Mouse (Mus musculus) erythroblast, adult 5-6 weeks (primary cell): ENCODE results near the gene Ildr2. TPM values are rescaled to one million over a fixed set of nuclear protein-coding genes. Genes with fewer than 3 reads are reported as not detected.

Source experiments
- ATAC-seq: replicated peaks from 2 replicates; pipeline ENCODE4 v1.8.0; 2016; ENCODE audit warnings: moderate number of reproducible peaks, mild to moderate bottlenecking, moderate TSS enrichment, inconsistent platforms; ENCODE audit not compliant: poor library complexity, low FRiP score, severe bottlenecking
- total RNA-seq, 2 experiments: library from RNA; stranded (forward) in 1 of 2; stranded (reverse) in 1 of 2; fragments of 150-400 nt in 1 of 2; fragments of 200-764, 138-1000 nt in 1 of 2; gene quantifications; 2 replicates each; pipeline versions ENCODE4 v1.2.3 to v1.2.4; 2015 to 2017; ENCODE audit warnings: low replicate concordance in 2 of 2

Ildr2 gene
- total RNA-seq (2015; ENCODE audit: low replicate concordance), result not detected in 2 replicates
- not detected in 2 replicates for total RNA-seq (2017; ENCODE audit: low replicate concordance)

- ATAC-seq, result no peak
Observed at GRCm38 (mm10) chr1:166253898-166254894, at the start of gene Ildr2. TSS of gene Ildr2 (plus strand) at chr1:166254139.

GRCm38 (mm10) chr1:166204171-166204570 lies 49.8 kb upstream of the Ildr2 start:
- ATAC-seq, result no peak

- ATAC-seq, result no peak
Observed at GRCm38 (mm10) chr1:166205159-166205558, 48.8 kb upstream of the Ildr2 start.

- no peak for ATAC-seq
Observed at GRCm38 (mm10) chr1:166209371-166209770, 44.6 kb upstream of the Ildr2 start.

- ATAC-seq, result no peak
Observed at GRCm38 (mm10) chr1:166214181-166214580, 39.8 kb upstream of the Ildr2 start.

GRCm38 (mm10) chr1:166238315-166238969 lies 15.5 kb upstream of the Ildr2 start, which contains the start of gene Mael:
TSS of gene Mael (minus strand) at chr1:166238747.
- ATAC-seq, result no peak

- ATAC-seq, result no peak
Observed at GRCm38 (mm10) chr1:166244285-166244684, 9.7 kb upstream of the Ildr2 start.

- no peak for ATAC-seq
Observed at GRCm38 (mm10) chr1:166255091-166255490, 1.2 kb downstream of the Ildr2 start.

GRCm38 (mm10) chr1:166255651-166256050 lies 1.7 kb downstream of the Ildr2 start:
- ATAC-seq, result no peak

GRCm38 (mm10) chr1:166256302-166256701 lies 2.4 kb downstream of the Ildr2 start:
- no peak for ATAC-seq

- no peak for ATAC-seq
Observed at GRCm38 (mm10) chr1:166256898-166257297, 3.0 kb downstream of the Ildr2 start.

GRCm38 (mm10) chr1:166259526-166259925 lies 5.6 kb downstream of the Ildr2 start:
- ATAC-seq, result no peak

- ATAC-seq, result no peak
Observed at GRCm38 (mm10) chr1:166266001-166266705, 12.2 kb downstream of the Ildr2 start.

- ATAC-seq, result no peak
Observed at GRCm38 (mm10) chr1:166266918-166267317, 13.0 kb downstream of the Ildr2 start.

GRCm38 (mm10) chr1:166268218-166268617 lies 14.3 kb downstream of the Ildr2 start:
- ATAC-seq, result no peak

GRCm38 (mm10) chr1:166278786-166279185 lies 24.8 kb downstream of the Ildr2 start:
- ATAC-seq, result no peak

GRCm38 (mm10) chr1:166279580-166280206 lies 25.8 kb downstream of the Ildr2 start:
- no peak for ATAC-seq

- no peak for ATAC-seq
Observed at GRCm38 (mm10) chr1:166280566-166280965, 26.6 kb downstream of the Ildr2 start.

- no peak for ATAC-seq
Observed at GRCm38 (mm10) chr1:166281287-166281686, 27.3 kb downstream of the Ildr2 start.

- ATAC-seq, result no peak
Observed at GRCm38 (mm10) chr1:166281836-166282235, 27.9 kb downstream of the Ildr2 start.
